Mouse (Mus musculus) heart, postnatal 0 days (tissue): Measurements from ENCODE around the gene 4930523C07Rik.

Experiments used
- CTCF ChIP-seq: IDR thresholded peaks from 2 replicates; pipeline ENCODE4 v1.5.1; 2016; ENCODE audit warnings: antibody characterized with exemption, control low read depth, low read depth
- EP300 ChIP-seq: IDR thresholded peaks from 2 replicates; pipeline ENCODE4 v1.6.1; 2016; ENCODE audit warnings: antibody characterized with exemption, low read depth

DNA sequence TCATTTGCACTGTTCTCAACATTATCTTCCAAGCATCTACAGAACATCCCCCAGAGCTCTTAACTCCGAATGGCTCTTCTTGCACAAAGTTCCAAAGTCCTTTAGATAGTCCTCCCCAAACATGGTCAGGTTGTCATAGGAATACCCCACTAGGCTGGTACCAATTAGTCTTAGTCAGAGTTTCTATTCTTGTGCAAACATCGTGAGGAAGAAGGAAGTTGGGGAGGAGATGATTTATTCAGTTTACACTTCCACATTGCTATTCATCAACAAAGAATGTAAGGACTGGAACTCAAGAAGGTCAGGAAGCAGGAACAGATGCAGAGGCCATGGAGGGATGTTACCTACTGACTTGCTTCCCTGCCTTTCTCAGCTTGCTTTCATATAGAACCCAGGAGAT lies 46.9 kb upstream of the 4930523C07Rik start:
- no peak for TF ChIP-seq CTCF
- TF ChIP-seq EP300: no peak
